Mouse (Mus musculus) right cerebral cortex, postnatal 14 days (tissue): ENCODE results near the gene Cdkl4.

Experiments used
- DNase-seq: peaks from one replicate; pipeline ENCODE4 v3.0.0; 2022

The Cdkl4 gene

GRCm38 (mm10) chr17:80476496-80476895 lies 101.1 kb downstream of the Cdkl4 start:
- DNase-seq, result no peak
